Mouse (Mus musculus): ENCODE measurements around the gene Gabrb3. TPM values are rescaled to one million over a fixed set of nuclear protein-coding genes. Genes with fewer than 3 reads are reported as not detected.

Gabrb3 gene
- polyA plus RNA-seq, 1 experiment from 2014 or later, result 0.06 TPM

DNA sequence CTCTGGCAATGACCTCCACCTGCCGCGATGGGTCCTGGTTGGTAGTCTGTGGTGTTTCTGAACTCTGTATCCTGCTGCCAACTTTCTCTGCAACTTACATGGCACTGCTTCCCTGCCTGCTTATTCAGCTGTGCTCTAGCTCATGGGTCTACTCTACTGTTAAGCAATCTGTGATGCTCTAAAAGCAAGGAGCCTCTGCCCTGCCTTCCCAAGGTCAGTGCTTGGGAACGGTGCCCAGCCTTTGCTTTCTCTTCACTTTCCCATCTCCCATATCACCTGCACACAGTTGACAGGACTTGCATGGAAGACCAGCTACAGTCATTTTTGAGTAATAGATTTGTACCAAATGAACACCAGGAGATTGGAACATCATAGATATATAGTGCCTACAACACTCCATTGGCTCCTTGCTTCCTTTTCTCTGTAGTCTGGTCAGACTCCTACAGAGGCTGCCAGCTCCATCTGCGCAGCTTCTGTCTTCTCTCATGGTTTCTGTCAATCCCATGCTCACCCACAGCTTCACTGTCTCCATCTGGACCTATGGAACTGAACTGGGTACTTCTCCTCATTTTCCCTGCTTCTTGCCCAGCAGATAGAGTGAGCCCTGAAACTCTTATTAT is 228.8 kb downstream of the Gabrb3 start:
- Histone ChIP-seq H3K9me3 (ENCODE audit: low read length) (no peaks in the 10 kb centered on the region), H3K4me1 (ENCODE audit: insufficient read depth, low read depth, low read length) (no peaks in the 10 kb centered on the region), H3K27ac (ENCODE audit: low read length) (no peak overlapping the region), H3K27me3 (replicated peaks; ENCODE audit: insufficient read depth, low read length) (no peaks in the 10 kb centered on the region), H3K9ac (replicated peaks; ENCODE audit: low read depth) (no peak overlapping the region), H3K36me3 (ENCODE audit: insufficient read depth, low read length) (no peaks in the 10 kb centered on the region), H3K4me2 (replicated peaks; ENCODE audit: low read depth, low read length) (no peak overlapping the region), H3K4me3 (ENCODE audit: low read depth, low read length) (no peak overlapping the region)
- DNase-seq (ENCODE audit: low spot score), result no peak
- no peak for TF ChIP-seq EP300 (IDR thresholded peaks at IDR 0.05)
- TF ChIP-seq CTCF (IDR thresholded peaks at IDR 0.05), result no peak
- no peak for ATAC-seq
- 83% methylated on average over 4 of the region's 4 CpGs for WGBS

DNA sequence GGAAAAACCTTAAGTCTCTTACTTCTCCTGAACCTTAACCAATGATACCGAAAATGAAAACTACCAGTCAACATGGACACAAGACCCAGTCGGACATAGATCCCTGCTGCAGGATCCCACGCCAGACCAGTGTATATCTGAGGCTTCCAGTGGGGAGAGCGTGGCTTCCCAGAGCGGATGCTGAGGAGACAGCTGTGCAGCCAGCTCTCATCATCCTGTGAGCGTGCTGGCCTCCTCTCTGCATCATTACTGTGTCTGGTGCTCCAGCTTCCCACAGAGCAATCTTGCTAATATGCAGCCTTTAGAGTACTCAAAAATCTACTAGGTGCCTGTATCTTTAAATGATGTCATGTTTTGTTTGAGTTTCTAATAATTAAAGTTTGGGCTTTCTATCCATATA is 257.9 kb downstream of the Gabrb3 start:
- TF ChIP-seq EP300 (IDR thresholded peaks at IDR 0.05), result no peak
- no peak for TF ChIP-seq CTCF (IDR thresholded peaks at IDR 0.05)
- H3K27ac ChIP-seq (ENCODE audit: low read length), result no peak overlapping the region
- no peaks in the 10 kb centered on the region for H3K9me3 ChIP-seq (ENCODE audit: low read length)
- H3K4me2 ChIP-seq (replicated peaks; ENCODE audit: low read depth, low read length), result no peak overlapping the region
- H3K9ac ChIP-seq (replicated peaks; ENCODE audit: low read depth), result no peak overlapping the region
- no peaks in the 10 kb centered on the region for H3K36me3 ChIP-seq (ENCODE audit: insufficient read depth, low read length)
- DNase-seq (ENCODE audit: low spot score) (no peak), ATAC-seq (no peak)
- 83% methylated on average over 6 of the region's 6 CpGs for WGBS
- no peaks in the 10 kb centered on the region for H3K27me3 ChIP-seq (replicated peaks; ENCODE audit: insufficient read depth, low read length)
- H3K4me1 ChIP-seq (ENCODE audit: insufficient read depth, low read depth, low read length), result no peaks in the 10 kb centered on the region
- H3K4me3 ChIP-seq (ENCODE audit: low read depth, low read length), result no peak overlapping the region

DNA sequence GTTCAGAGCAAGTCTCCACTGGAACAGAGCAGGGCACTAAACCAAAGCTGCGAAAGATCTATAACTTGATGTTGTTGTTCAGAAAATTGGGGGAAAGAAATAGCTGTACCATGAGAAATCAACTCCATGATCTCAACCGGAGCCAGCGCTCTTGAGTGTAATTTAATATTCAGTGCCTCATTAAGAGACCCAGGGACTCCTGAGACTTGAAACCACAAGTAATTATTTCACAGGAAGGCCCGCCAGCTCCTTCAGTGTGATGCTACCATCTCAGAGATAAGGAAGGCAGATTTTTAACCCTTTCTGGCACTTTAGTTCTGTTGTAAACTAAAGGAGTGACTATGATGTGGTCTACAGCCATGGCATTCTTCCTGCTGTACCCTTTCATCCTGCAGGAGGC is 270.3 kb downstream of the Gabrb3 start:
- DNase-seq (ENCODE audit: low spot score) (no peak), ATAC-seq (no peak)
- TF ChIP-seq EP300 (IDR thresholded peaks at IDR 0.05), result no peak
- no peak for TF ChIP-seq CTCF (IDR thresholded peaks at IDR 0.05)
- Histone ChIP-seq H3K27ac (ENCODE audit: low read length) (no peak overlapping the region), H3K4me1 (ENCODE audit: insufficient read depth, low read depth, low read length) (no peaks in the 10 kb centered on the region), H3K9ac (replicated peaks; ENCODE audit: low read depth) (no peak overlapping the region), H3K27me3 (replicated peaks; ENCODE audit: insufficient read depth, low read length) (no peaks in the 10 kb centered on the region), H3K9me3 (ENCODE audit: low read length) (no peaks in the 10 kb centered on the region), H3K4me3 (ENCODE audit: low read depth, low read length) (no peak overlapping the region), H3K36me3 (ENCODE audit: insufficient read depth, low read length) (no peaks in the 10 kb centered on the region), H3K4me2 (replicated peaks; ENCODE audit: low read depth, low read length) (no peak overlapping the region)
- 67% methylated on average over 4 of the region's 4 CpGs for WGBS

DNA sequence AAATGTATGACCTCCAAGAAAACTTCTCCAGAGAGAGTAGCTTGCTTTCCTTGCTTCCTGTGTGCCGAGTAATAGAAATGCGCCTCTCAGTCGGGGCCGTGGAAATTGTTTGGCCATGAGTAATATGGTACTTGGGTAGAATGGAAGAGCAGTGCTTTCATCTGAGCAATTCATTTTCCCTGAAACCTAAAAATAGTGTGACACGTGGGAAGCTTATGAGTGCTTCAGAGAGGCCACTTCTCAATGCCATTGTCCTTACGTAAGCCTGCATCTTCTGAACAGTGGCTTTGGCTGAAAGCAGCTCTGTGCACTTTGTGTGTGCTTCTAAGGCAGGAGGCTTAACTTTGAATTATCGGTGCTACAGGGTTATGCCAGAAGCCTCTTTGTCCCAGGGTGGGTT is 280.9 kb downstream of the Gabrb3 start:
- WGBS, result 77% methylated on average over 7 of the region's 7 CpGs
- Histone ChIP-seq H3K4me2 (replicated peaks; ENCODE audit: low read depth, low read length) (no peak overlapping the region), H3K36me3 (ENCODE audit: insufficient read depth, low read length) (no peaks in the 10 kb centered on the region), H3K27ac (ENCODE audit: low read length) (no peak overlapping the region), H3K9ac (replicated peaks; ENCODE audit: low read depth) (no peak overlapping the region), H3K9me3 (ENCODE audit: low read length) (no peaks in the 10 kb centered on the region), H3K27me3 (replicated peaks; ENCODE audit: insufficient read depth, low read length) (no peaks in the 10 kb centered on the region), H3K4me1 (ENCODE audit: insufficient read depth, low read depth, low read length) (no peaks in the 10 kb centered on the region), H3K4me3 (ENCODE audit: low read depth, low read length) (no peak overlapping the region)
- DNase-seq (ENCODE audit: low spot score), result no peak
- no peak for ATAC-seq
- no peak for TF ChIP-seq CTCF (IDR thresholded peaks at IDR 0.05)
- no peak for TF ChIP-seq EP300 (IDR thresholded peaks at IDR 0.05)

DNA sequence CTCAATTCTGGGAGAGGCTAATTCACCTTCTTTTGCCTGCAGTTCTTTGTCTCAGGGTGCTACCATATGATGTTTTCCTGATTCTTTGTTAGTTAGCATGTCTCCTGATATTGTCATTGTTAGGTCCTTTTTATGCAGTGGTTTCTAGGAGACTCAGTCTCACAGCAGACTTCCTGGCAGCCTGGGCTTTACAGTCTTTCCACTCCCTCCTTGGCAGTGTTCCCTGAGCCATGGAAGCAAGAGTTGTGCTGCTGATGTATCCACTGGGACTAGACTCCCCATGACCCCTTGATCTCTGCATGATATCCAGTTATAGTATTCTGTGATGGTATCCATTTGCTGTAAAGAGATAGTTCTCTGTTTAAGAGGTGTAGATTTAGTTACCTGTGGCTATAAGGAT is 281.6 kb downstream of the Gabrb3 start:
- H3K4me2 ChIP-seq (replicated peaks; ENCODE audit: low read depth, low read length), result no peak overlapping the region
- DNase-seq (ENCODE audit: low spot score), result no peak

DNA sequence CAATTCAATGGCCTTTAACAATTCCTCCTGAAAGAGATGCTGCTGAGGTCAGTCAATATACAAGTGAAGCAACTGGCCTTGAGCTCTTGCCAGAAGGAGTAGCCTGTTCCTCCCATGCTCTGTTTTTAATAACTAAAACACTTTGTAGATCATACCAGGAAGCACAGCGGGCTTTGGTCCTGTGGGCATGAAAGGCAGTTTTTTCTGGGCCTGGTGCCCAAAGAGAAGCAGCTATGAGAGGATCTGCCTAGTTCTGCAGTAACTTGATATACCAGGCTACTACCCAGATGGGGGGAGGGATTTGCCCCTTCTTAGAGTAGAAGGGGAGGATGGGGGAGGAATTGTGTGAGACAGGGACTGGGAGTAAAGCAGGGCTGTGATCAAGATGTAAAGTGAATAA is 284.1 kb downstream of the Gabrb3 start:
- H3K4me1 ChIP-seq (ENCODE audit: insufficient read depth, low read depth, low read length), result no peaks in the 10 kb centered on the region
- ATAC-seq (no peak), DNase-seq (ENCODE audit: low spot score) (no peak)
- H3K4me3 ChIP-seq (ENCODE audit: low read depth, low read length), result no peak overlapping the region
- H3K4me2 ChIP-seq (replicated peaks; ENCODE audit: low read depth, low read length), result no peak overlapping the region
- H3K9ac ChIP-seq (replicated peaks; ENCODE audit: low read depth), result no peak overlapping the region
- no peaks in the 10 kb centered on the region for H3K27me3 ChIP-seq (replicated peaks; ENCODE audit: insufficient read depth, low read length)
- H3K9me3 ChIP-seq (ENCODE audit: low read length), result no peaks in the 10 kb centered on the region
- TF ChIP-seq EP300 (IDR thresholded peaks at IDR 0.05) (no peak), CTCF (IDR thresholded peaks at IDR 0.05) (no peak)
- no peaks in the 10 kb centered on the region for H3K36me3 ChIP-seq (ENCODE audit: insufficient read depth, low read length)
- no peak overlapping the region for H3K27ac ChIP-seq (ENCODE audit: low read length)
- 46% methylated on average over 1 of the region's 1 CpGs for WGBS

More for the DNA sequence above, 281.6 kb downstream of the Gabrb3 start:
- no peak for ATAC-seq
- H3K27me3 ChIP-seq (replicated peaks; ENCODE audit: insufficient read depth, low read length), result no peaks in the 10 kb centered on the region
- no peaks in the 10 kb centered on the region for H3K4me1 ChIP-seq (ENCODE audit: insufficient read depth, low read depth, low read length)
- no peaks in the 10 kb centered on the region for H3K9me3 ChIP-seq (ENCODE audit: low read length)
- H3K27ac ChIP-seq (ENCODE audit: low read length), result no peak overlapping the region
- no peak overlapping the region for H3K4me3 ChIP-seq (ENCODE audit: low read depth, low read length)
- H3K9ac ChIP-seq (replicated peaks; ENCODE audit: low read depth), result no peak overlapping the region
- no peaks in the 10 kb centered on the region for H3K36me3 ChIP-seq (ENCODE audit: insufficient read depth, low read length)
- TF ChIP-seq CTCF (IDR thresholded peaks at IDR 0.05), result no peak
- no peak for TF ChIP-seq EP300 (IDR thresholded peaks at IDR 0.05)

DNA sequence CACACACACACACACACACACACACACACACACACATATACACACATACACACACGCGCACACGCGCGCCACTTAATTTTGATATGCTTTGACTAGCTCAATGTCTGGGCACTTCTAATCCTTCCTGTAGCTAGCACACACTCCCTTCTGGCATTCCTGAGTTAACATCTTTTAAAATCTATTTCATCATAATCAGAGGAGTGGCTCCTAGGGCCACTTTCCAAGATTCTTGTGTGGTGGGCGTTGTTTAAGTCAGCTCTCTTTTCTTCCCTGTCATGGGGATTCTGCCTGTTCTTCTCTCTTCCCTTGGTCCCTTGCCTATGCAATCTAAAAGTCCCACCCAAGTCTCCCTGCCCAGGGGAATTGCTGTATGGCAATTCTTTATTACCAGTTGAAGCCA is 286.6 kb downstream of the Gabrb3 start:
- Histone ChIP-seq H3K9ac (replicated peaks; ENCODE audit: low read depth) (no peak overlapping the region), H3K4me1 (ENCODE audit: insufficient read depth, low read depth, low read length) (no peaks in the 10 kb centered on the region), H3K9me3 (ENCODE audit: low read length) (no peaks in the 10 kb centered on the region), H3K27me3 (replicated peaks; ENCODE audit: insufficient read depth, low read length) (no peaks in the 10 kb centered on the region), H3K4me2 (replicated peaks; ENCODE audit: low read depth, low read length) (no peak overlapping the region), H3K27ac (ENCODE audit: low read length) (no peak overlapping the region), H3K4me3 (ENCODE audit: low read depth, low read length) (no peak overlapping the region), H3K36me3 (ENCODE audit: insufficient read depth, low read length) (no peaks in the 10 kb centered on the region)
- no peak for ATAC-seq
- 89% methylated on average over 6 of the region's 6 CpGs for WGBS
- no peak for TF ChIP-seq EP300 (IDR thresholded peaks at IDR 0.05)
- TF ChIP-seq CTCF (IDR thresholded peaks at IDR 0.05), result no peak
- DNase-seq (ENCODE audit: low spot score), result no peak

Data from lung, postnatal 0 days (tissue).